In genomic region chr6:51023361-51023760, GRCm38 (mm10) we compare ENCODE assay signal across 21 mouse cellular contexts.
"Had no signal": no experiment of that assay in that cellular context is flagged by ENCODE, and none has a peak within 500 bp of the region (broad histone marks: within the 10 kb centered on the region; RNA-seq: fewer than 3 reads in every experiment).

No protein-coding gene starts in this region.

- H3K27me3 ChIP-seq: kidney, embryonic 15.5 days; liver, embryonic 12.5 days; liver, embryonic 15.5 days; lung, embryonic 15.5 days; midbrain, embryonic 13.5 days; neural tube, embryonic 13.5 days had no signal

- H3K4me3 ChIP-seq: kidney, embryonic 15.5 days; left cerebral cortex, adult 2 months; limb, embryonic 10.5 days; limb, embryonic 13.5 days; liver, embryonic 12.5 days; liver, embryonic 15.5 days; lung, embryonic 15.5 days; midbrain, embryonic 13.5 days; myocyte; neural tube, embryonic 13.5 days had no signal

- H3K27ac ChIP-seq: kidney, embryonic 15.5 days; left cerebral cortex, adult 2 months; limb, embryonic 10.5 days; liver, embryonic 12.5 days; liver, embryonic 15.5 days; lung, embryonic 15.5 days; midbrain, embryonic 13.5 days; neural tube, embryonic 13.5 days had no signal

- H3K9ac ChIP-seq: kidney, embryonic 15.5 days; limb, embryonic 13.5 days; liver, embryonic 12.5 days; liver, embryonic 15.5 days; lung, embryonic 15.5 days; midbrain, embryonic 13.5 days; neural tube, embryonic 13.5 days had no signal

- ATAC-seq: liver, embryonic 12.5 days; midbrain, embryonic 13.5 days; midbrain, embryonic 16.5 days had no signal

- H3K36me3 ChIP-seq: kidney, embryonic 15.5 days; limb, embryonic 10.5 days; limb, embryonic 13.5 days; liver, embryonic 12.5 days; liver, embryonic 15.5 days; lung, embryonic 15.5 days; midbrain, embryonic 13.5 days; neural tube, embryonic 13.5 days had no signal

- H3K4me1 ChIP-seq: kidney, embryonic 15.5 days; liver, embryonic 12.5 days; liver, embryonic 15.5 days; lung, embryonic 15.5 days; midbrain, embryonic 13.5 days; neural tube, embryonic 13.5 days had no signal

- H3K4me2 ChIP-seq: kidney, embryonic 15.5 days; limb, embryonic 13.5 days; liver, embryonic 12.5 days; liver, embryonic 15.5 days; lung, embryonic 15.5 days; midbrain, embryonic 13.5 days; neural tube, embryonic 13.5 days had no signal

- DNase-seq: kidney, adult 8-10 months; kidney, postnatal 10 days; kidney, postnatal 36 days; layer of hippocampus, postnatal 36 days; liver; lung, adult 18-20 months; lung, postnatal 10 days; lung, postnatal 36 days; retina, postnatal 1 day; thymus, postnatal 25 days had no signal

- H3K9me3 ChIP-seq: kidney, embryonic 15.5 days; limb, embryonic 10.5 days; limb, embryonic 13.5 days; liver, embryonic 12.5 days; liver, embryonic 15.5 days; lung, embryonic 15.5 days; midbrain, embryonic 13.5 days; neural tube, embryonic 13.5 days had no signal
